In genomic region chr7:141459301-141459711, GRCm38 (mm10) we compare ENCODE assay signal across 9 mouse cellular contexts. TPM values are rescaled to one million over a fixed set of nuclear protein-coding genes. Genes with fewer than 3 reads are reported as not detected.
DNase-seq lines count a peak whose midpoint lies in the region; ATAC-seq and TF ChIP-seq lines count a peak whose summit lies in the region.
"Had no signal": no experiment of that assay in that cellular context is flagged by ENCODE, and none has a peak within 500 bp of the region (broad histone marks: within the 10 kb centered on the region; RNA-seq: fewer than 3 reads in every experiment).

No protein-coding gene starts in this region.

- peaks cover 62% of the 10 kb centered on the region for H3K4me1 ChIP-seq in cerebellum, adult 2 months (ENCODE audit: control insufficient read depth, insufficient read depth, low read length)
- peaks cover 33% of the 10 kb centered on the region for H3K4me1 ChIP-seq in forebrain, embryonic 13.5 days
- peaks cover 12% of the 10 kb centered on the region; the same call in 1 of the 2 replicates for H3K4me1 ChIP-seq in forebrain, embryonic 14.5 days (ENCODE audit: control insufficient read depth, insufficient read depth, low read length)

- no peaks in the 10 kb centered on the region for H3K9me3 ChIP-seq in forebrain, embryonic 13.5 days (replicated peaks)
- no peaks in the 10 kb centered on the region for H3K9me3 ChIP-seq in forebrain, embryonic 14.5 days (replicated peaks; ENCODE audit: control insufficient read depth, low read length)

- no peak for ATAC-seq in forebrain, embryonic 13.5 days
- ATAC-seq in forebrain, embryonic 14.5 days: no peak

- H3K27ac ChIP-seq in gastrocnemius, adult 2 months: peak overlapping the region; percentile 94
- peak overlapping the region; percentile 49 for H3K27ac ChIP-seq in cerebellum, adult 2 months (ENCODE audit: insufficient read depth, low read length)
- no peak overlapping the region for H3K27ac ChIP-seq in forebrain, embryonic 13.5 days
- no peak overlapping the region for H3K27ac ChIP-seq in forebrain, embryonic 14.5 days (ENCODE audit: low read depth, low read length)

- peaks cover 21% of the 10 kb centered on the region for H3K36me3 ChIP-seq in forebrain, embryonic 13.5 days (ENCODE audit: poor library complexity, severe bottlenecking)
- peaks cover 15% of the 10 kb centered on the region; the same call in 1 of the 2 replicates for H3K36me3 ChIP-seq in forebrain, embryonic 14.5 days (ENCODE audit: control insufficient read depth, insufficient read depth, low read length)

- no peaks in the 10 kb centered on the region for H3K27me3 ChIP-seq in cerebellum, adult 2 months (ENCODE audit: control insufficient read depth, insufficient read depth, low read length)
- peaks cover 60% of the 10 kb centered on the region for H3K27me3 ChIP-seq in forebrain, embryonic 13.5 days
- H3K27me3 ChIP-seq in forebrain, embryonic 14.5 days (replicated peaks; ENCODE audit: control insufficient read depth, insufficient read depth, low read length): peaks cover 42% of the 10 kb centered on the region

- WGBS in cerebellum, adult 2 months: 18% methylated on average over 17 of the region's 17 CpGs
- 86% methylated on average over 17 of the region's 17 CpGs for WGBS in forebrain, embryonic 13.5 days
- 88% methylated on average over 17 of the region's 17 CpGs for WGBS in forebrain, embryonic 14.5 days

- TF ChIP-seq CTCF in gastrocnemius, adult 2 months (IDR thresholded peaks at IDR 0.05): no peak
- TF ChIP-seq CTCF in cerebellum, adult 2 months (IDR thresholded peaks at IDR 0.05; ENCODE audit: borderline replicate concordance, insufficient read depth, low read depth, low read length): 0 out of 2 replicates have a peak, but pooled peaks have one; percentile 12

- DNase-seq in gastrocnemius, adult 2 months: peak; percentile 65
- no peak for DNase-seq in gastrocnemius, postnatal 25 days
- DNase-seq in thymus, postnatal 14 days: peak; percentile 13
- no peak for DNase-seq in thymus, postnatal 10 days (ENCODE audit: low spot score in 2 of 2)
- peak; percentile 82 to 84 for DNase-seq in cerebellum, adult 2 months
- DNase-seq in forebrain, embryonic 14.5 days (ENCODE audit: low spot score): no peak
- DNase-seq in embryo, embryonic 10.5 days (ENCODE audit: low spot score): no peak

- no peak for TF ChIP-seq POLR2A in cerebellum, adult 2 months (IDR thresholded peaks at IDR 0.05; ENCODE audit: borderline replicate concordance, insufficient read depth, low read length)

- intact Hi-C loops in gastrocnemius, adult 2 months (cut with DNase I): loop anchor here (5.0 kb wide), 1 partner anchor 47 kb away; the partner anchor contains the start of gene Gatd1

- H3K9ac ChIP-seq in forebrain, embryonic 13.5 days: no peak overlapping the region
- no peak overlapping the region for H3K9ac ChIP-seq in forebrain, embryonic 14.5 days (ENCODE audit: low read length)

- peak overlapping the region; percentile 40 for H3K4me3 ChIP-seq in gastrocnemius, adult 2 months
- H3K4me3 ChIP-seq in cerebellum, adult 2 months (replicated peaks; ENCODE audit: insufficient read depth, low read depth, low read length): no peak overlapping the region
- no peak overlapping the region for H3K4me3 ChIP-seq in forebrain, embryonic 13.5 days
- H3K4me3 ChIP-seq in forebrain, embryonic 14.5 days (ENCODE audit: low read depth, low read length): no peak overlapping the region
- H3K4me3 ChIP-seq: erythroblast, embryonic 14.5 days had no signal

- H3K4me2 ChIP-seq in forebrain, embryonic 13.5 days: no peak overlapping the region
- no peak overlapping the region for H3K4me2 ChIP-seq in forebrain, embryonic 14.5 days (ENCODE audit: low read length)

RNA-seq across cellular contexts. Expression of gene Cracr2b, which starts 1.6 kb away (rescaled TPM):
- total RNA-seq in gastrocnemius, adult 2 months (2021): 1 to 10 TPM; 6.1 to 6.3 TPM
- total RNA-seq in gastrocnemius, postnatal 25 days (2021): 1 to 10 TPM; 3.9 to 7.0 TPM
- polyA plus RNA-seq in cerebellum, adult 2 months (2012; rRNA removed): 8.3 and 10.1 TPM in 2 replicates
- 3.2 and 6.0 TPM in 2 replicates for polyA plus RNA-seq in forebrain, embryonic 13.5 days (2015; fragmentation: Nextera tagmentation; extraction: Ambion mirVana)
- polyA plus RNA-seq in forebrain, embryonic 14.5 days (2014; fragmentation: Nextera tagmentation; extraction: Ambion mirVana): 3.0 and 4.3 TPM in 2 replicates

RNA-seq across cellular contexts. Expression of gene Pnpla2, which starts 4.3 kb away (rescaled TPM):
- total RNA-seq in gastrocnemius, adult 2 months (2021): 100 to 1,000 TPM; 345 to 348 TPM
- total RNA-seq in gastrocnemius, postnatal 25 days (2021): 100 to 1,000 TPM; 265 to 357 TPM
- 46.8 and 51.3 TPM in 2 replicates for polyA plus RNA-seq in cerebellum, adult 2 months (2012; rRNA removed)
- 19.5 and 21.0 TPM in 2 replicates for polyA plus RNA-seq in forebrain, embryonic 13.5 days (2015; fragmentation: Nextera tagmentation; extraction: Ambion mirVana)
- polyA plus RNA-seq in forebrain, embryonic 14.5 days (2014; fragmentation: Nextera tagmentation; extraction: Ambion mirVana): 16.3 and 20.5 TPM in 2 replicates

RNA-seq across cellular contexts. Expression of gene Cd151, which starts 7.9 kb away (rescaled TPM):
- total RNA-seq in gastrocnemius, adult 2 months (2021): 10 to 100 TPM; 83.2 to 90.2 TPM
- total RNA-seq in gastrocnemius, postnatal 25 days (2021): 10 to 100 TPM; 67.7 to 87.4 TPM
- 68.7 and 73.9 TPM in 2 replicates for polyA plus RNA-seq in cerebellum, adult 2 months (2012; rRNA removed)
- polyA plus RNA-seq in forebrain, embryonic 13.5 days (2015; fragmentation: Nextera tagmentation; extraction: Ambion mirVana): 12.0 and 14.3 TPM in 2 replicates
- polyA plus RNA-seq in forebrain, embryonic 14.5 days (2014; fragmentation: Nextera tagmentation; extraction: Ambion mirVana): 56.8 and 60.4 TPM in 2 replicates

RNA-seq across cellular contexts. Expression of gene Rplp2, which starts 12.1 kb away (rescaled TPM):
- total RNA-seq in gastrocnemius, adult 2 months (2021): 100 to 1,000 TPM; 567 to 623 TPM
- total RNA-seq in gastrocnemius, postnatal 25 days (2021): 100 to 1,000 TPM; 531 to 541 TPM
- polyA plus RNA-seq in cerebellum, adult 2 months (2012; rRNA removed): 481 and 571 TPM in 2 replicates
- polyA plus RNA-seq in forebrain, embryonic 13.5 days (2015; fragmentation: Nextera tagmentation; extraction: Ambion mirVana): 939 and 1,119 TPM in 2 replicates
- polyA plus RNA-seq in forebrain, embryonic 14.5 days (2014; fragmentation: Nextera tagmentation; extraction: Ambion mirVana): 740 and 845 TPM in 2 replicates

RNA-seq across cellular contexts. Expression of gene Pidd1, which starts 15.5 kb away (rescaled TPM):
- total RNA-seq in gastrocnemius, adult 2 months (2021): under 1 TPM; 0.08 to 0.20 TPM
- total RNA-seq in gastrocnemius, postnatal 25 days (2021): under 1 TPM; 0.18 to 0.75 TPM
- 3.2 and 4.4 TPM in 2 replicates for polyA plus RNA-seq in cerebellum, adult 2 months (2012; rRNA removed)
- polyA plus RNA-seq in forebrain, embryonic 13.5 days (2015; fragmentation: Nextera tagmentation; extraction: Ambion mirVana): 10.9 and 13.4 TPM in 2 replicates
- polyA plus RNA-seq in forebrain, embryonic 14.5 days (2014; fragmentation: Nextera tagmentation; extraction: Ambion mirVana): 5.4 and 5.6 TPM in 2 replicates

Comparison
In these comparisons a context has a peak if more than half of its experiments do, and no peak if none do; other contexts are left out.
1. DNase-seq: peak in gastrocnemius, adult 2 months (single experiment), thymus, postnatal 14 days (single experiment) and cerebellum, adult 2 months (2 of 2); none in gastrocnemius, postnatal 25 days (single experiment), thymus, postnatal 10 days (0 of 2), forebrain, embryonic 14.5 days (single experiment) and embryo, embryonic 10.5 days (single experiment).
2. H3K27ac ChIP-seq: peak in gastrocnemius, adult 2 months (single experiment) and cerebellum, adult 2 months (single experiment); none in forebrain, embryonic 13.5 days (single experiment) and forebrain, embryonic 14.5 days (single experiment).